Mouse (Mus musculus) forebrain, postnatal 0 days (tissue): ENCODE results near the gene Hnrnpk. TPM values are rescaled to one million over a fixed set of nuclear protein-coding genes. Genes with fewer than 3 reads are reported as not detected.
"Not testable (repeated sequence)": the region's sequence is repeated elsewhere in the genome, so short reads cannot be mapped to it uniquely, and the experiment has no call there.

Experiments
- ATAC-seq: fragments of 200-750 bp; cut with Nextera tagmentation; 2 replicates; pipeline ENCODE4 v1.8.0; 2017; ENCODE audit warnings: mild to moderate bottlenecking, moderate library complexity
- DNase-seq: peaks from one replicate; pipeline ENCODE4 v3.0.0-alpha.2; 2015
- H3K27ac ChIP-seq: fragments of 300-500 bp; sonication (generic); 2 replicates; pipeline ENCODE4 v1.5.1; 2014; ENCODE audit warnings: low read depth, mild to moderate bottlenecking, antibody characterized with exemption, low read length, moderate library complexity, mixed read lengths
- H3K27me3 ChIP-seq: fragments of 300-500 bp; sonication (generic); 2 replicates; pipeline ENCODE4 v1.6.1; 2014; ENCODE audit warnings: mild to moderate bottlenecking, low read length, mixed read lengths; ENCODE audit not compliant: insufficient read depth
- H3K36me3 ChIP-seq: fragments of 300-500 bp; sonication (generic); 2 replicates; pipeline ENCODE4 v1.6.1; 2014; ENCODE audit warnings: mild to moderate bottlenecking, moderate library complexity; ENCODE audit not compliant: insufficient read depth
- H3K4me1 ChIP-seq: fragments of 300-500 bp; sonication (generic); 2 replicates; pipeline ENCODE4 v1.6.1; 2014; ENCODE audit warnings: antibody characterized with exemption; ENCODE audit not compliant: insufficient read depth
- H3K4me2 ChIP-seq: fragments of 300-500 bp; sonication (generic); 2 replicates; pipeline ENCODE4 v1.6.1; 2014; ENCODE audit warnings: low read depth, mild to moderate bottlenecking, moderate library complexity
- H3K4me3 ChIP-seq: fragments of 300-500 bp; sonication (generic); 2 replicates; pipeline ENCODE4 v1.5.1; 2014; ENCODE audit warnings: low read depth, low read length, mixed read lengths
- H3K9ac ChIP-seq: fragments of 300-500 bp; sonication (generic); 2 replicates; pipeline ENCODE4 v1.6.1; 2014; ENCODE audit warnings: mild to moderate bottlenecking
- H3K9me3 ChIP-seq: fragments of 300-500 bp; sonication (generic); 2 replicates; pipeline ENCODE4 v1.6.1; 2016; ENCODE audit warnings: low read length
- CTCF ChIP-seq: sonication (generic); IDR thresholded peaks from 2 replicates; pipeline ENCODE4 v1.5.1; 2016; ENCODE audit warnings: antibody characterized with exemption, control low read depth, low read depth
- WGBS: fragments of 180-500 bp; shearing (Covaris S2); extraction: QIAGEN DNeasy Blood & Tissue Kit; methylation state at CpG from one replicate; pipeline ENCODE4 v1.1.7; 2014; 5-methylcytosine and 5-hydroxymethylcytosine counted together
- polyA plus RNA-seq: library from polyadenylated mRNA; unstranded; fragments of >200 nt; fragmentation: Nextera tagmentation; extraction: Ambion mirVana; gene quantifications from 2 replicates; pipeline ENCODE4 v1.2.1, GENCODE M21; 2015
- total RNA-seq: library from RNA; depleted of rRNA; stranded (reverse); fragments of >200 nt; gene quantifications from 2 replicates; pipeline ENCODE4 v1.2.3, GENCODE M21; 2014

Hnrnpk gene
- total and polyA plus RNA-seq, 2 experiments from 2014 or later, result 787 to 1,166 TPM

DNA sequence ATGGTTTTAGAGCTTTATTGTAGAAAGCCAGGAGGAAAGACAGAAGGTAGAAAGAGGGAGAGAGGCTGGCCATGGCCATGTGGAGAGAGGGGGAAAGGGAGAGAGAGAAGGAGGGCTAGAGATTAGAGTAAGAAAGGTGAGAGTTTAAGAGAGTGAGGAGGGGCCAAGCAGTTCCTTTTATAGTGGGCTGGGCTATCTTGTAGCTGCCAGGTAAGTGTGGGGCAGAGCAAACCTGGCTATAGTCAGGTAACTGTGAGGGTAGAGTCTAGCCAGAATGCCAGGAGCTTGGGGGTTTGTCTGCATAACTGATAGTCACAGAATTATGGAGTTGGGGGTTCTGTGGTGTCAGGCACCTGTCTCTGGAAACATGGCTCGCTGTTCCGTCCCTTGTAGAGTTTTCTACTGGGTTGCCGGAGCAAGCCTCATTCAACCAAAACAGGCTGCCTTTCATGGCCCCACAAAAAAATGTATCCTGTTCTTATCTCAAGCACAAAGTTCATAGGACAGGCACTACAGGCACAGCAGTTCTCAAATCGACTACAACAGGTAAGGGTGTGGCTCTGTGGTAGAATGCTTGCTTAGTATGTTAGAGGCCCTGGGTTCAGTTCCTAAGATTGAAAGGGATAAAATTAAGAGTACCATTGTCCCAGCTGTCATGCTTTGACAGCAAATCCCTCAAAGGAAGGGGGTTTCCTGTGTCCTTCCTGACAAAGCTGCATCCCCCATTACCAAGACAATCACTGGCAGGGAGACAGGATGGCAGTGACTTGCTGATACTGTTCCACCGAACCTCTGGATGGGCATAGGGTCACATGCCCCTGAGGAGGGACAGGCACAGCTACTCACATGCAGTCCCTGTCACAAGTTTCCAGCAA lies 30.6 kb downstream of the Hnrnpk start:
- Histone ChIP-seq H3K4me1 (no peaks in the 10 kb centered on the region), H3K9ac (no peak overlapping the region), H3K27ac (no peak overlapping the region), H3K9me3 (no peaks in the 10 kb centered on the region), H3K36me3 (no peaks in the 10 kb centered on the region), H3K27me3 (no peaks in the 10 kb centered on the region), H3K4me3 (no peak overlapping the region), H3K4me2 (no peak overlapping the region)
- ATAC-seq (no peak), DNase-seq (no peak)
- TF ChIP-seq CTCF, result no peak
- 92% methylated on average over 5 of the region's 5 CpGs for WGBS

DNA sequence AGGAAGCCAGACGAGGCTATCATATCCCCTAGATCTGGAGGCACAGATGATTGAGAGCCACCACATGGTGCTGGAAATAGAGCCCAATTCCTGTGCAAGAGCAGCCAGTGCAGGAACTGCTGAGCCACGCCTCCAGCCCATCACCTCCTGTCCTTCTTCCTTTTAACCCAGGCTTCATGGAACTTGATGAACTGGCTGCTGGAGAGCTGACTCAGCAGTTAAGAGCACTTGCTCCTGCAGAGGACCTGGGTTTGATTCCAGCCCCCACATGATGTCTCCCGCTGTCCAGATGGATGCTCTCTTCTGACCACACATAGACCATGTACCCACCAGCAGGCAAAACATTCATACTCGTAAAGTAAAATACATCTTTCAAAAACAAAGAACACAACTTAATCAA lies 34.3 kb downstream of the Hnrnpk start:
- DNase-seq, result no peak
- no peaks in the 10 kb centered on the region for H3K27me3 ChIP-seq
- H3K9me3 ChIP-seq, result no peaks in the 10 kb centered on the region
- H3K4me1 ChIP-seq, result no peaks in the 10 kb centered on the region
- ATAC-seq, result no peak
- H3K4me3 ChIP-seq, result no peak overlapping the region
- no peak overlapping the region for H3K27ac ChIP-seq
- no peaks in the 10 kb centered on the region for H3K36me3 ChIP-seq
- H3K9ac ChIP-seq, result no peak overlapping the region
- WGBS, result 83% methylated on average over 4 of the region's 4 CpGs
- no peak for TF ChIP-seq CTCF
- no peak overlapping the region for H3K4me2 ChIP-seq

DNA sequence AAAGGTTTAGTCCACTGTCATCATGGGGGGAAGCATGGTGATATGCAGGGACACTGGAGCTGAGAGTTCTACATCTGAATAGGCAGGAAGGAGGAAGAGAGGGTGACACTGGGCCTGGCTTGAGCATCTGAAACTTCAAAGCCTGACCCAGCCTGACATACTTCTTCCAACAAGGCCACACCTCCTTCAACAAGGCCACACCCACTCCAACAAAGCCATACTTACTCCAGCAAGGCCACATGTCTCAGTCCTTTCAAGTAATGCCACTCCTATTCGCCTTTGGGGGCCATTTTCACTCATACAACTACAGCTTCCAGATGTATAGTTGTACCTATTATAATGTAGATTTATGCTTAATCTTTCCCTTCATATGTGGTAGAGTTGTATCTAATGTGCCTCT lies 35.5 kb downstream of the Hnrnpk start:
- H3K4me1 ChIP-seq, result no peaks in the 10 kb centered on the region
- H3K4me3 ChIP-seq, result no peak overlapping the region
- no peaks in the 10 kb centered on the region for H3K27me3 ChIP-seq
- no peak overlapping the region for H3K4me2 ChIP-seq
- DNase-seq (no peak), ATAC-seq (no peak)
- H3K9ac ChIP-seq, result no peak overlapping the region
- no peaks in the 10 kb centered on the region for H3K9me3 ChIP-seq
- WGBS, result 63% methylated on average over 1 of the region's 1 CpGs
- no peak overlapping the region for H3K27ac ChIP-seq
- H3K36me3 ChIP-seq, result no peaks in the 10 kb centered on the region
- no peak for TF ChIP-seq CTCF

DNA sequence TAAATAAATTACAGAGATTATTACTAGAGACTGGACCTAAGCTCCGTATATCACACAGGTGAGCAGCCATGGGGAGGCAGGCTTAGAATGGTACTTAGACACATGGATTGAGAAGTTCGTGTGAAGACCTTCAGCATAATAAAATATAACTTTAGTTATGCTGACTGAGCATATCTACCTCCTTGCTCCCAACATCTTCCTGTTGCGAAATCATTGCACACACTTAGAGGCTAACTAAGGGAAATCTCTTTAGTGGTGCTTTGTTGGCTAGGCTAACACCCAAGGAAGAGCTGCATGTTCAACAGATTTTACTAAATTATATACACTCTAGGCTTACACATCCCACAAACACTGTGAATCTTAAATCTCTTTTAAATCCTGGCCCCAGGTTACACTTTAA lies 36.8 kb downstream of the Hnrnpk start:
- no peak for ATAC-seq

DNA sequence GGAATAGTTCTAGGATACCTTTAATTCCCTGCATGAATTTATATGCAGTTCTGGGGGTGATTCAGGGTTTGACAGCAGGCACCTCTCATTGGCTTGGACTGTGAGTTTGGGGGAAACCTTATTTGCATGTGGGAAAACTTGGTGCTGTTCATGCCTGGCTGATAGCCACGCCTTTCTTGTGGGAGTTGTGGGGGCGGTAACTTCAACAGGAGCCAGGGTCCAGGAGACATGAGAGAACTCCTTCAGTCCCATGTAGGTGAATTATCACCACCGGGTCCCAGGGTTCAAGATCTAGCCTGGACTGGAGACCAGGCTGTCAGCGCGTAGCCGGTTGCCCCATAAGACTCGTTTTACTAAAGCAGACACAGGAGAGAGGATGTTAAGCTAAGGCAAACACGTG lies 38.0 kb downstream of the Hnrnpk start:
- not testable (repeated sequence) for DNase-seq, H3K36me3 ChIP-seq, H3K9me3 ChIP-seq, H3K4me2 ChIP-seq, H3K4me3 ChIP-seq, ATAC-seq, H3K4me1 ChIP-seq, H3K9ac ChIP-seq, H3K27ac ChIP-seq, H3K27me3 ChIP-seq
- WGBS, result 81% methylated on average over 8 of the region's 8 CpGs

More for the DNA sequence above, 36.8 kb downstream of the Hnrnpk start:
- Histone ChIP-seq H3K9me3 (no peaks in the 10 kb centered on the region), H3K4me3 (no peak overlapping the region), H3K36me3 (no peaks in the 10 kb centered on the region), H3K27me3 (no peaks in the 10 kb centered on the region), H3K4me2 (no peak overlapping the region), H3K4me1 (no peaks in the 10 kb centered on the region), H3K9ac (no peak overlapping the region), H3K27ac (no peak overlapping the region)
- WGBS, result 89% methylated on average over 3 of the region's 3 CpGs
- DNase-seq, result no peak
- TF ChIP-seq CTCF, result no peak

DNA sequence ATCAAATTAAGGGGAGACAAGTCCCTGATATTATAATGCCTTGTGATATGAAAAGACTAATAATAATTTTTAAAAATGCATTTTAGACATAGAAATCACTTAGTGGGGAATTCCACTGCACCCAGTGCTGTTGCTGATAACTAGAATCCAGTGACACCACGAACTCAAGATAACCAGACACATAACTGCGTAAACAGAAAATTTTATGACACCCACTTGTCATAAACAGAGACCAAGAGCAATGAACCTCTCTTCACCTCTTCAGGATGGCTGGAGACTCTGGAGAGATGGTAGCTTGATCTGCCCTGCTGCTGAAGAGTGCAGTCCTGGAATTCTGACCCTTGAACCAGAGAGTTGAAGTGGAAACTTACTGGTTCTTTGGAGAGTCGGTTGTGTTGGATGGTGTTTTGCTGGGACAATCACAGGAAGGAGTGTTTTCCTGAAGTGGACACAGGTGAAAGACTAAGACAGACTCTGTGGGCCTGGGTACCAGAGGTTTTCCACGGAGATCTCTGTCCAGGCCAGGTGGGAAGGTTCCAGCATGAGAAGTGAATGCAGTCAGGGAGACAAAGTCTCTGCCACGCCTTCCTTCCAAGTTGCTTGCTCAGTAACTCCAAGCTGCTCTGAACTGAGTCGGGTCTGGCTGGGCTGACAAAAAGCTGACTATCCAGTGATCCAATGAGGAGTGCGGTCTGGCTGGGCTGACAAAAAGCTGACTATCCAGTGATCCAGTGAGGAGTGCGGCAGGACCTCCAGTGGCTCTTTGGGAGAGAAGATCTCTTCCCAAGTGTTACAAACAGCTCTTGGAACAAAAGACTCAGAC lies 38.6 kb downstream of the Hnrnpk start:
- H3K4me2 ChIP-seq, result no peak overlapping the region
- 82% methylated on average over 8 of the region's 8 CpGs for WGBS
- ATAC-seq, result no peak
- H3K9ac ChIP-seq, result no peak overlapping the region
- H3K27ac ChIP-seq, result no peak overlapping the region
- no peak overlapping the region for H3K4me3 ChIP-seq
- no peaks in the 10 kb centered on the region for H3K36me3 ChIP-seq
- TF ChIP-seq CTCF, result no peak
- no peaks in the 10 kb centered on the region for H3K9me3 ChIP-seq
- no peak for DNase-seq
- no peaks in the 10 kb centered on the region for H3K4me1 ChIP-seq
- H3K27me3 ChIP-seq, result no peaks in the 10 kb centered on the region

DNA sequence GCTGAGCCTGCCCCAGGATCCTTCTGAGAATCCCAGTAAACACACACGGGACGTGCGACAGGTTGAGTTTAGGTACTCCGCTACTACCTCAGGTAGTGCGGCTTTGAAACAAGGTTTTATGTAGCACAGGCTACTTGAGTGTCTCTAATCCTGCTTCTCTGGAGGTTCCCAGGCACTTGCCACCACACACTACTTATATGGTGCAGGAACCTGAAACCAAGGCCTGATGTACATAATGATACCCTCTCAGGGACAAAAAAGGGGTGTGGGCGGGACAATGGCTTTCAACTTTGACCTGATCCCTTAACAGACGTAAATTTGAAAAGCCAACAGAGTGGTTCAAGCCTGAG lies 43.9 kb downstream of the Hnrnpk start:
- no peak overlapping the region for H3K27ac ChIP-seq
- peak overlapping the region; percentile 94 for H3K4me2 ChIP-seq
- peak overlapping the region; percentile 68 for H3K4me3 ChIP-seq
- TF ChIP-seq CTCF, result no peak
- no peaks in the 10 kb centered on the region for H3K27me3 ChIP-seq
- WGBS, result 6% methylated on average over 7 of the region's 7 CpGs
- H3K4me1 ChIP-seq, result no peaks in the 10 kb centered on the region
- H3K9ac ChIP-seq, result peak overlapping the region; percentile 60
- ATAC-seq (no peak), DNase-seq (no peak)
- no peaks in the 10 kb centered on the region for H3K9me3 ChIP-seq
- H3K36me3 ChIP-seq, result no peaks in the 10 kb centered on the region
